Comparison of ENCODE assay signal across 36 mouse cellular contexts in the genomic region with DNA sequence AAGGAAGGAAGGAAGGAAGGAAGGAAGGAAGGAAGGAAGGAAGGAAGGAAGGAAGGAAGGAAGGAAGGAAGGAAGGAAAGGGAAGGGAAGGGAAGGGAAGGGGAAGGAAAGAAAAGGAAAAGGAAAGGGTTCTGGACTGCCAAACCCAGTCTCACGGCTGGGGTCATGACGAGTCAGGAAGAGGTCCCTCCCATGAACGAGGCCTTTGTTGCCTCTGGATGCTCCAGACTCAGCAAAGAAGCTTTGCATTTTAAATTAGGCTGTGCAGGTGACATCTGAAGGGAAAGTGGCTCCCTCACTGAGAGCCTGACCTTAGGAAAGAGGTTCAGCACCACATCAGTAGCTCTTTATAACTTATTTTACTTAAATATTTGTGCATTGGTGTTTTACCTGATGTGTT. TPM values are rescaled to one million over a fixed set of nuclear protein-coding genes. Genes with fewer than 3 reads are reported as not detected.
"Had no signal": no experiment of that assay in that cellular context is flagged by ENCODE, and none has a peak within 500 bp of the region (broad histone marks: within the 10 kb centered on the region; RNA-seq: fewer than 3 reads in every experiment).

No protein-coding gene starts in this region.

- H3K4me2 ChIP-seq: embryonic facial prominence, embryonic 12.5 days; embryonic facial prominence, embryonic 13.5 days; embryonic facial prominence, embryonic 15.5 days; forebrain, embryonic 12.5 days; forebrain, embryonic 13.5 days; forebrain, embryonic 15.5 days; heart, embryonic 11.5 days; heart, embryonic 12.5 days had no signal

- H3K27me3 ChIP-seq: embryonic facial prominence, embryonic 12.5 days; embryonic facial prominence, embryonic 13.5 days; embryonic facial prominence, embryonic 15.5 days; forebrain, embryonic 12.5 days; forebrain, embryonic 13.5 days; forebrain, embryonic 15.5 days; heart, embryonic 12.5 days had no signal

- ATAC-seq: forebrain, embryonic 13.5 days; forebrain, embryonic 14.5 days; forebrain, embryonic 15.5 days; forebrain, embryonic 16.5 days; forebrain, postnatal 0 days had no signal

- H3K9me3 ChIP-seq: embryonic facial prominence, embryonic 10.5 days; embryonic facial prominence, embryonic 12.5 days; embryonic facial prominence, embryonic 13.5 days; embryonic facial prominence, embryonic 15.5 days; forebrain, embryonic 10.5 days; forebrain, embryonic 12.5 days; forebrain, embryonic 13.5 days; forebrain, embryonic 15.5 days; heart, embryonic 10.5 days; heart, embryonic 12.5 days had no signal

- DNase-seq: cerebellum, postnatal 10 days; cerebellum, postnatal 14 days; cerebellum, postnatal 25 days; cerebellum, postnatal 36 days; embryo, embryonic 11 days; forebrain, postnatal 0 days; gastrocnemius, adult 2 months; gastrocnemius, postnatal 10 days; gastrocnemius, postnatal 14 days; gastrocnemius, postnatal 25 days; gastrocnemius, postnatal 36 days; heart, adult 11 months; heart, adult 18-20 months; heart, adult 2 months had no signal

- H3K4me1 ChIP-seq: embryonic facial prominence, embryonic 10.5 days; embryonic facial prominence, embryonic 12.5 days; embryonic facial prominence, embryonic 13.5 days; forebrain, embryonic 12.5 days; forebrain, embryonic 13.5 days; heart, embryonic 10.5 days; heart, embryonic 12.5 days had no signal

- H3K9ac ChIP-seq: embryonic facial prominence, embryonic 12.5 days; embryonic facial prominence, embryonic 13.5 days; embryonic facial prominence, embryonic 15.5 days; forebrain, embryonic 12.5 days; forebrain, embryonic 13.5 days; forebrain, embryonic 15.5 days; forebrain, postnatal 0 days; heart, embryonic 12.5 days had no signal

- H3K27ac ChIP-seq: embryonic facial prominence, embryonic 10.5 days; embryonic facial prominence, embryonic 12.5 days; embryonic facial prominence, embryonic 13.5 days; embryonic facial prominence, embryonic 15.5 days; forebrain, embryonic 10.5 days; forebrain, embryonic 12.5 days; forebrain, embryonic 13.5 days; forebrain, embryonic 15.5 days; gastrocnemius, adult 2 months; heart, adult 2 months; heart, embryonic 10.5 days had no signal

- H3K4me3 ChIP-seq: embryonic facial prominence, embryonic 10.5 days; embryonic facial prominence, embryonic 12.5 days; embryonic facial prominence, embryonic 13.5 days; embryonic facial prominence, embryonic 15.5 days; erythroblast, embryonic 14.5 days; forebrain, embryonic 10.5 days; forebrain, embryonic 12.5 days; forebrain, embryonic 13.5 days; forebrain, embryonic 15.5 days; gastrocnemius, adult 2 months; heart, adult 2 months; heart, embryonic 10.5 days; heart, embryonic 12.5 days had no signal

RNA-seq across cellular contexts. Expression of a gene that starts 6.9 kb away (rescaled TPM):
- total RNA-seq: common myeloid progenitor, adult 5-6 weeks; forebrain, postnatal 0 days; gastrocnemius, adult 18-20 months; gastrocnemius, adult 2 months; gastrocnemius, adult 8-10 months; gastrocnemius, postnatal 10 days; gastrocnemius, postnatal 14 days; gastrocnemius, postnatal 25 days; gastrocnemius, postnatal 36 days; gastrocnemius, postnatal 4 days; granulocyte monocyte progenitor cell, adult 5-6 weeks; heart, adult 18-20 months; heart, adult 2 months had no signal
- polyA plus RNA-seq: cortical plate, adult 2 months; erythroblast, embryonic 14.5 days; frontal cortex, adult 2 months had no signal

RNA-seq across cellular contexts. Expression of a gene that starts 26.8 kb away (rescaled TPM):
- total RNA-seq: common myeloid progenitor, adult 5-6 weeks; gastrocnemius, adult 18-20 months; gastrocnemius, adult 2 months; gastrocnemius, adult 8-10 months; gastrocnemius, postnatal 10 days; gastrocnemius, postnatal 14 days; gastrocnemius, postnatal 25 days; gastrocnemius, postnatal 36 days; gastrocnemius, postnatal 4 days; granulocyte monocyte progenitor cell, adult 5-6 weeks; heart, adult 18-20 months; heart, adult 2 months had no signal
- polyA plus RNA-seq: embryonic facial prominence, embryonic 10.5 days; embryonic facial prominence, embryonic 11.5 days; embryonic facial prominence, embryonic 12.5 days; erythroblast, embryonic 14.5 days; forebrain, embryonic 10.5 days; forebrain, embryonic 12.5 days; forebrain, embryonic 13.5 days; forebrain, embryonic 15.5 days; forebrain, embryonic 16.5 days; forebrain, postnatal 0 days; frontal cortex, adult 2 months; heart, adult 2 months; heart, embryonic 11.5 days; heart, embryonic 12.5 days had no signal
